Mouse (Mus musculus) midbrain, embryonic 16.5 days (tissue): Measurements from ENCODE around the gene Popdc3. TPM values are rescaled to one million over a fixed set of nuclear protein-coding genes. Genes with fewer than 3 reads are reported as not detected.

Experiments
- ATAC-seq: fragments of 200-750 bp; cut with Nextera tagmentation; 2 replicates; pipeline ENCODE4 v1.8.0; 2017; ENCODE audit warnings: moderate TSS enrichment
- H3K27ac ChIP-seq: fragments of 300-500 bp; sonication (generic); 2 replicates; pipeline ENCODE4 v1.5.1; 2014; ENCODE audit warnings: mild to moderate bottlenecking, low read length, mixed read lengths
- H3K27me3 ChIP-seq: fragments of 300-500 bp; sonication (generic); 2 replicates; pipeline ENCODE4 v1.6.1; 2014; ENCODE audit warnings: low read depth, low read length, mixed read lengths; ENCODE audit not compliant: control insufficient read depth, insufficient read depth
- H3K36me3 ChIP-seq: fragments of 300-500 bp; sonication (generic); 2 replicates; pipeline ENCODE4 v1.6.1; 2014; ENCODE audit warnings: mild to moderate bottlenecking, low read length, moderate library complexity, mixed read lengths; ENCODE audit not compliant: control insufficient read depth, insufficient read depth
- H3K4me1 ChIP-seq: fragments of 300-500 bp; sonication (generic); 2 replicates; pipeline ENCODE4 v1.6.1; 2014; ENCODE audit warnings: mild to moderate bottlenecking, low read length, mixed read lengths; ENCODE audit not compliant: control insufficient read depth, insufficient read depth
- H3K4me2 ChIP-seq: fragments of 300-500 bp; sonication (generic); 2 replicates; pipeline ENCODE4 v1.6.1; 2014; ENCODE audit warnings: mild to moderate bottlenecking, low read length, mixed read lengths
- H3K4me3 ChIP-seq: fragments of 300-500 bp; sonication (generic); 2 replicates; pipeline ENCODE4 v1.5.1; 2014; ENCODE audit warnings: low read depth, mild to moderate bottlenecking, low read length, moderate library complexity, mixed read lengths
- H3K9ac ChIP-seq: fragments of 300-500 bp; sonication (generic); 2 replicates; pipeline ENCODE4 v1.6.1; 2014; ENCODE audit warnings: low read depth, low read length, mixed read lengths
- H3K9me3 ChIP-seq: fragments of 300-500 bp; sonication (generic); replicated peaks from 2 replicates; pipeline ENCODE4 v1.6.1; 2014; ENCODE audit warnings: mild to moderate bottlenecking, low read length, mixed read lengths; ENCODE audit not compliant: control insufficient read depth, poor library complexity, severe bottlenecking
- WGBS: fragments of 180-500 bp; shearing (Covaris S2); extraction: QIAGEN DNeasy Blood & Tissue Kit; methylation state at CpG from one replicate; pipeline ENCODE4 v1.1.7; 2014; 5-methylcytosine and 5-hydroxymethylcytosine counted together
- polyA plus RNA-seq: library from polyadenylated mRNA; unstranded; fragments of >200 nt; fragmentation: Nextera tagmentation; extraction: Ambion mirVana; gene quantifications from 2 replicates; pipeline ENCODE4 v1.2.1, GENCODE M21; 2015

Gene Popdc3
- polyA plus RNA-seq, 1 experiment from 2014 or later: 2.2 TPM

GRCm38 (mm10) chr10:45318922-45319321, 141.0 kb downstream of the Popdc3 start:
- Histone ChIP-seq H3K36me3 (no peaks in the 10 kb centered on the region), H3K4me3 (no peak overlapping the region), H3K4me2 (no peak overlapping the region), H3K4me1 (no peaks in the 10 kb centered on the region), H3K27me3 (no peaks in the 10 kb centered on the region), H3K27ac (no peak overlapping the region), H3K9ac (no peak overlapping the region), H3K9me3 (peaks cover 2% of the 10 kb centered on the region; the same call in 1 of the 2 replicates)
- no peak for ATAC-seq
- 85% methylated on average over 5 of the region's 5 CpGs for WGBS

- no peaks in the 10 kb centered on the region for H3K36me3 ChIP-seq
- ATAC-seq: no peak
These were observed 142.4 kb downstream of the Popdc3 start for GRCm38 (mm10) chr10:45320296-45320695.

GRCm38 (mm10) chr10:45324159-45324558, 146.3 kb downstream of the Popdc3 start:
- WGBS: 37% methylated on average over 1 of the region's 1 CpGs
- ATAC-seq: no peak
- H3K36me3 ChIP-seq: no peaks in the 10 kb centered on the region
- no peak overlapping the region for H3K27ac ChIP-seq
- no peaks in the 10 kb centered on the region; the same call in 1 of the 2 replicates for H3K4me1 ChIP-seq
- no peak overlapping the region for H3K4me3 ChIP-seq
- no peak overlapping the region for H3K9ac ChIP-seq
- H3K27me3 ChIP-seq: no peaks in the 10 kb centered on the region
- H3K4me2 ChIP-seq: no peak overlapping the region
- no peaks in the 10 kb centered on the region for H3K9me3 ChIP-seq

More at GRCm38 (mm10) chr10:45320296-45320695, 142.4 kb downstream of the Popdc3 start:
- H3K9me3 ChIP-seq: peaks cover 2% of the 10 kb centered on the region; the same call in 1 of the 2 replicates
- H3K4me2 ChIP-seq: no peak overlapping the region
- H3K9ac ChIP-seq: no peak overlapping the region
- no peaks in the 10 kb centered on the region for H3K27me3 ChIP-seq
- no peaks in the 10 kb centered on the region for H3K4me1 ChIP-seq
- no peak overlapping the region for H3K4me3 ChIP-seq
- 46% methylated on average over 3 of the region's 3 CpGs for WGBS
- no peak overlapping the region for H3K27ac ChIP-seq

GRCm38 (mm10) chr10:45328196-45329000, 150.5 kb downstream of the Popdc3 start:
- Histone ChIP-seq H3K4me2 (no peak overlapping the region), H3K4me3 (no peak overlapping the region), H3K9ac (no peak overlapping the region), H3K9me3 (no peaks in the 10 kb centered on the region), H3K27me3 (no peaks in the 10 kb centered on the region), H3K27ac (no peak overlapping the region), H3K36me3 (no peaks in the 10 kb centered on the region), H3K4me1 (no peaks in the 10 kb centered on the region; the same call in 1 of the 2 replicates)
- WGBS: 55% methylated on average over 7 of the region's 7 CpGs
- peak; percentile 83 for ATAC-seq

GRCm38 (mm10) chr10:45334925-45335324, 157.0 kb downstream of the Popdc3 start:
- Histone ChIP-seq H3K4me3 (peak overlapping the region; percentile 76), H3K4me2 (peak overlapping the region; percentile 94), H3K27ac (no peak overlapping the region), H3K36me3 (no peaks in the 10 kb centered on the region), H3K4me1 (peaks cover 5% of the 10 kb centered on the region; the same call in 1 of the 2 replicates), H3K9me3 (no peaks in the 10 kb centered on the region), H3K27me3 (peaks cover 14% of the 10 kb centered on the region), H3K9ac (no peak overlapping the region)
- peak; percentile 56 for ATAC-seq
- WGBS: 20% methylated on average over 7 of the region's 7 CpGs

GRCm38 (mm10) chr10:45335434-45336422, 157.8 kb downstream of the Popdc3 start, which contains the start of gene Bves:
Bves (plus strand) TSS chr10:45335772.
- ATAC-seq: peak; percentile 83
- H3K27ac ChIP-seq: no peak within 1 kb of the TSS
- no peaks in the 10 kb centered on the region for H3K36me3 ChIP-seq
- 2% methylated on average over 109 of the region's 116 CpGs for WGBS
- peaks cover 5% of the 10 kb centered on the region; the same call in 1 of the 2 replicates for H3K4me1 ChIP-seq
- peak within 1 kb of the TSS; percentile 69 for H3K9ac ChIP-seq
- peak within 1 kb of the TSS; percentile 94 for H3K4me2 ChIP-seq
- no peaks in the 10 kb centered on the region for H3K9me3 ChIP-seq
- H3K4me3 ChIP-seq: peak within 1 kb of the TSS; percentile 76
- H3K27me3 ChIP-seq: peaks cover 14% of the 10 kb centered on the region

GRCm38 (mm10) chr10:45339106-45339505, 161.2 kb downstream of the Popdc3 start:
- no peaks in the 10 kb centered on the region for H3K36me3 ChIP-seq
- no peak for ATAC-seq
- peaks cover 5% of the 10 kb centered on the region; the same call in 1 of the 2 replicates for H3K4me1 ChIP-seq
- WGBS: 81% methylated on average over 7 of the region's 7 CpGs
- H3K27ac ChIP-seq: no peak overlapping the region
- no peak overlapping the region for H3K4me3 ChIP-seq
- H3K27me3 ChIP-seq: peaks cover 9% of the 10 kb centered on the region
- no peak overlapping the region for H3K9ac ChIP-seq
- no peak overlapping the region for H3K4me2 ChIP-seq
- no peaks in the 10 kb centered on the region for H3K9me3 ChIP-seq

GRCm38 (mm10) chr10:45344381-45344780, 166.5 kb downstream of the Popdc3 start:
- WGBS: 87% methylated on average over 4 of the region's 4 CpGs
- ATAC-seq: no peak
- H3K4me3 ChIP-seq: no peak overlapping the region
- H3K4me2 ChIP-seq: no peak overlapping the region
- H3K4me1 ChIP-seq: no peaks in the 10 kb centered on the region
- no peaks in the 10 kb centered on the region for H3K27me3 ChIP-seq
- H3K9ac ChIP-seq: no peak overlapping the region
- no peaks in the 10 kb centered on the region for H3K9me3 ChIP-seq
- no peak overlapping the region for H3K27ac ChIP-seq
- H3K36me3 ChIP-seq: no peaks in the 10 kb centered on the region
